Mouse (Mus musculus): ENCODE measurements at regions not wholly inside any gene's neighbourhood (a gene's known extent, or its start where the extent isn't known, plus 50 kb on each side); places are given as distances from the start of the nearest gene placed in this dataset.

DNA sequence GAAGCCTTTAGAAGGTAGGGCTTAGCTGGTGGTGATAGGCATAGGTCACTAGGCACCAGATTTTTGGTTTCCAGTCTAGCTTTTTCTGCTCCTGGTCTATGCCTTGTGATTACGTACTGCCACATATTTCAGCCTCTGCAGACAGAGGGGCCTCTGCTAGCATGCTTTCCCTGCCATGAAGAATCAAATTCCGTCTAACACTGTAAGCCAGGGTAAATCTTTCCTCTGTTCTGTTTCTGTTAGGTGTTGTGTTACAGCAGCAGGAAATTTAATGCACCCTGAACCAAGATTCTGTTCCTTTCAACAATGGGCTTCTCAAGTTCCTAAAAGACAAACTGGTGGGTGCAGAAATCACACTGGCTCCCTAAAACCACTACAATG is 508.9 kb downstream of the Insc start:
- no peak for ATAC-seq (replicated peaks; ENCODE audit: low FRiP score, low TSS enrichment, poor library complexity, severe bottlenecking)

GRCm38 (mm10) chr7:115258626-115259025 is 515.1 kb downstream of the Insc start:
- ATAC-seq (replicated peaks; ENCODE audit: low FRiP score, low TSS enrichment, poor library complexity, severe bottlenecking), result no peak

GRCm38 (mm10) chr7:115263082-115263481 is 519.6 kb downstream of the Insc start:
- ATAC-seq (replicated peaks; ENCODE audit: low FRiP score, low TSS enrichment, poor library complexity, severe bottlenecking), result no peak

- ATAC-seq (replicated peaks; ENCODE audit: low FRiP score, low TSS enrichment, poor library complexity, severe bottlenecking), result no peak
Measured at GRCm38 (mm10) chr7:115266141-115266540, 522.6 kb downstream of the Insc start.

DNA sequence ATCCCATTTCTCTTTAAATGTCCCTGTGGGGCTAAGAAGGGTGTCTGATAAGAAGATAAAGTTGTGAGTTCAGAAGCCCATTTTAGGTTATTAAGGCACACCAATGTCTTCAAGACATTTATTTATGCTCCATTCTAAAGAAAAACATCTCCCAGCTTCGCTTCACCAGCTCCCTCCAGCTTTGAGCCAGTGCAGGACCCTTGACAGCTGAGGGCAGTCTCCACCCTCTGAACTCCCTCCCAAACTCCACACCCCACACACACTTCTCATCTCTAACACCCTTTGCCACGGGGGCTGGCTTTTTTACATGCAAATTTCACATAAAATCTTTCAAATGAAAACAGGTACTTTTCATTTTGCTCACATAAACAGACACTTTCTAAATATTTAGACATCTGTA is 527.3 kb downstream of the Insc start:
- no peak for ATAC-seq (replicated peaks; ENCODE audit: low FRiP score, low TSS enrichment, poor library complexity, severe bottlenecking)

DNA sequence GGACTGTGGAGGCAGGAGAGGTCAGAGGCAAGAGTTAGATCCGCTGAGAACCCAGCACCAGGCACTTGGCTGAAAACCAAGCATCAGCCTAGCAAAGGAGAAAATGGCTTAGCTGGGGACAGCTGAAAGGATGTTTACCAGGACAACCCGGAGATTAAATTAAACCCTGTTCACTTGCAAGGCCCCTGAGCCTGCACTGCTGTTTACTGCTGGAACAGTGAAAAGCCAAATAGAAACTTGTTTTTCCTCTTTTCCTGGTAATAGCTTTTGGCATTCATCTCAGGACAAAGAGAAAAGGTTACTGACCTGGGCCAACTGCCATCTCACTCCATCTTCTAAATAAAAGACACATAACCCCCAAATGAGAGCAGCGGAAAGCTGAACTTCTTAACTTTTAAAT is 531.3 kb downstream of the Insc start:
- ATAC-seq (replicated peaks; ENCODE audit: low FRiP score, low TSS enrichment, poor library complexity, severe bottlenecking), result no peak

DNA sequence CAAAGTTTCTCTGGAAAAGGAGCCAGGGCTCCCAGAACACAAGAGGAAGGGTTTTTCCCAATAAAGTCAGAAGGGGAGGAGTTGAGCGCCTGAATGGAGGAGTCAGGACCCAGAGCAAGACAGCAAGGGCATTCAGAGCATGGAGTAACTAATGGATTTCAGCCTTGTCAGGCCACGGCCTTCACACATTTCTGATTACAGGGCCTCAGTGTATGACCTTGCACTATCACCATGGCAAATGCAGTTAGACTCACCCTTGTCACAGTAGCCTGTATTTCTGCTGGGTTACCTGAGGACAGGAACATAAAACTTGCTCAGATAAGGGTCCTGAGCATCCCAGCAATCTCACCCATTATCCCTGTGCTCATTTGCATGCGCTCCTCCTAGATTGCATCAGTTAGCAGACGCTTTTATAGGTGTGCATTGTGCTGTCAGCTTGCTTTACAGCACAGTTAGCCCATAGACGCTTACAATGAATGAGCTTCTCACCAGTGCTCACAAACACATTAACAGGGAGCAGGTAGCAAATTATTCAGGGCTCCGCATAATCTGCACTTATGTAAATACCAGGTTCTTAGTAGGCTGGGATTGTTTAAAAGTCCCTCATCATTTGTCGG is 547.4 kb downstream of the Insc start:
- no peak for ATAC-seq (replicated peaks; ENCODE audit: low FRiP score, low TSS enrichment, poor library complexity, severe bottlenecking)

DNA sequence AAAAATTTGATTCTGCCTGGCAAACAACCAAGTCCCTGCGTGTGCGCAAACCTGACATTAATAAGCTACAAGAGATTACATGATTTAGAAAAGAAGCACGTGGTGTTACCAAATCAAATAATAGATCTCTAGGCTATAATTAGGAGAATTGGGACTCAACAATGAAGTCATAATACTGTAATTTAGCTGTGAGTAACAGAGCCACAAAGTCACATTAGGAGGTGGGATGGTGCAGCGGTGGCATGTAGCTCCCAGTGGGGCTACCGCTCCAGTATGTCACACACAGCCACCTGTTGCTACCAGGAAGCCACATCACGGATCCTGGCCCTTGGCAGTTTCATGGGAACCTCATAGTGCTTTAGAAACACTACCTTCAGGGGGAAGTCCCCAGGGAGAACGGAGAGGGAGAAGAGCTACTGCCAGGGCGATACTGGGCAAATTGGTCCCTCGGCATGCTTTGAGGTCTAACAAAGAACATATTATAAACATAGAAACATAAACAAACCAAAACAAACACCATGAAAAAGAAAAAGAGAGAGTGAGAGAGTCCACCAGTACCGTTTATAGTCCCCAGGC is 551.2 kb downstream of the Insc start:
- ATAC-seq (replicated peaks; ENCODE audit: low FRiP score, low TSS enrichment, poor library complexity, severe bottlenecking), result no peak

DNA sequence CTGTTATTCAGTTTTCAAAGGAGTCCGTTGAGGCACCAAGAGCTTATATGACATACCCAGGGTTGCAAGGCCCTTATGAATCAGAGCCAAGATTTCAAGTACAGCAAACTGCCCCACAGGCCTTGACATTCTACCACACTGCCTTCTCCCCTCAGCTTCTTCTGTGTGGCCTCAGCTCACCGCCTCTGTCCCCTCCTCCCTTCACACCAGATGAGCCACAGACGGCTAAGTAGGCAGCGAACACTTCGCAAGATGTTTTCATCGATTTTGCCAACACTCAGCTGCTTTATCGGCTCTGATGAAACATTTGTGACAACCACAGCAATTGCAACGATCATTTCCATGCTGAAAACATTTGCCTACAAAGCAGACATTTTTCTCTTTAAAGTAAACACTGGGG is 556.7 kb downstream of the Insc start:
- ATAC-seq (replicated peaks; ENCODE audit: low FRiP score, low TSS enrichment, poor library complexity, severe bottlenecking), result no peak

GRCm38 (mm10) chr7:115308377-115308776 is 564.9 kb downstream of the Insc start:
- ATAC-seq (replicated peaks; ENCODE audit: low FRiP score, low TSS enrichment, poor library complexity, severe bottlenecking), result no peak

DNA sequence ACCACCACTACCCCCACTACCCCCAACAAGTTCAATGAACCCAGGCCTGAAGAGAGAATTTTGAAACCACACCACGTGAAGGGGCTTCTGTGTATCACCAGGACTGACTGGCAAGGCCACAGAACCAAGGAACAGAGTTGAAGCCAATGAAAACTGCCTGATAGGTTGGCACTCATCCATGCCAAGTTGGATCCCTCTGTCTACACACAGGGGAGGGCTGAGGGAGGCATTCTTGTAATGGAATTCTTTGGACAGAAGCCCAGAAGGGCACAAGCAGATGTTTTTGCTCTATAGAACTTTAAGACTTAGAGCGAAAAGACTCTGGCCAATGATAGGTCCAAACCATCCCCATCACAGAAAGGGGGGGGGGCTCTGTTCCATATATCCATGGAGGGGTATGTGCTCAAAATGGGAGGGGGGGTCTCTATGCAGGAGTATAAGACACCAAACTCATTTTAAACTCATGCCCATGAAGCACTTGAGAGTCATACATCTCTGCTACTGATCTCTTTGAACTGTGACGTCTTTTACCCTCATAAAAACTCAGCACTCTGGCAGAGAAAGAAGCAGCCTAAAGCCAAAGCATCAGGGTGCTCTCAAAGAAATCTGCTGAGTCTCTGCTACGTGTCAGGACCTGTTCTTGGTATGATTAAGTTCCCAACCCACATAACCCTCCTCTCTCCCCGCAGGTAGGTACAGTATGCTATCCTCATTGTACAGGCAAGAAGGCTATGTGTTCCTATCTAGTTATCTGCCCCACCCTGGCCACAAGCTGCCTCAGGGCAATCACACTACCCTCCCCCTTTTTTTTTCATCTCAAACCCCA is 567.1 kb downstream of the Insc start:
- ATAC-seq (replicated peaks; ENCODE audit: low FRiP score, low TSS enrichment, poor library complexity, severe bottlenecking), result no peak

- no peak for ATAC-seq (replicated peaks; ENCODE audit: low FRiP score, low TSS enrichment, poor library complexity, severe bottlenecking)
Measured at GRCm38 (mm10) chr7:115319504-115319903, 576.0 kb downstream of the Insc start.

- ATAC-seq (replicated peaks; ENCODE audit: low FRiP score, low TSS enrichment, poor library complexity, severe bottlenecking), result no peak
Measured at GRCm38 (mm10) chr7:115322989-115323388, 579.5 kb downstream of the Insc start.

DNA sequence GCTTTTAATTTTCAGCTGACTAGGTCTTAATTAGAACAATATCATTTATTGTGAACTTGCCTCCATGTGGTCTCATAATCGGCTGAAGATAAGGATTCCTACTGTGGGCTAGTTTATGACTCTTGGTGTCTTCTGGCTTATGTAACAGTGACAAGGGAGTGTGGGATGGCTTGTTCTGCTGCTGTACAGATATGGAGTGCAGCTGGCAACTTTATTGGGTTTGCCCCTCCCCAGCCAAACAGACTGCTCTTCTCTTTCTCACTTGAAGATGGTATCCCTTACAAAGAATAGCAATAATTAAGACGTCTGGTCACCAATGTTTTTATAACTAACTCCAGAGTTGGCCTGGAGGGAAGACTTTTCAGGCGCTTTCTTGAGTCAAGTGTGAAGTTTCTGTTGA is 584.8 kb downstream of the Insc start:
- no peak for ATAC-seq (replicated peaks; ENCODE audit: low FRiP score, low TSS enrichment, poor library complexity, severe bottlenecking)

GRCm38 (mm10) chr7:115331698-115332097 is 588.2 kb downstream of the Insc start:
- ATAC-seq (replicated peaks; ENCODE audit: low FRiP score, low TSS enrichment, poor library complexity, severe bottlenecking), result no peak

DNA sequence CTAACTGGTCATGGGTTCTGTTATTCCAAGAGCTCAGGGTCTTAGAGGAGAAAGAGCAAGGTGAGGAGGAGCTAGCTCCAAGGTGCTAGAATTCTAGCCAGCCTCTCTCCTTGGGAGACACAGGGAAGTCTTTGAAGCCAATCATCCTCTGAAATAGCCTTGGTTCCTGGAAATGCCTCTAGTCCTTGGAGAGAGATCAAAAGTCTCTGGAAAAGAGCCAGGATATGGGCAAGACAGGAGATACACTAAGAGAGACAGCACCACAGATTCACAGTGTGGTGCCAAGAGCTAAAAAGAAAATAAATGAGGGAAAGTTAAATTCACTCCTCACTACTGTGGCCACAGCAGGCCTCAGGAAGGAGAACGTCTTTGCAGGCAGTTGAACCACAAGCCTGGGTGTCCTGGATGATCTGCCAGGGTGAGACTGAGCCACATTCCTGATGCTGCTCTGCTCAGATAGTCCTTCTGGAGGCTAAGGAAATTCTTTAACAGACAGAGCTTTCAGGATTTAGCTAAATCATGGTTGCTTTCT is 589.6 kb downstream of the Insc start:
- no peak for ATAC-seq (replicated peaks; ENCODE audit: low FRiP score, low TSS enrichment, poor library complexity, severe bottlenecking)

DNA sequence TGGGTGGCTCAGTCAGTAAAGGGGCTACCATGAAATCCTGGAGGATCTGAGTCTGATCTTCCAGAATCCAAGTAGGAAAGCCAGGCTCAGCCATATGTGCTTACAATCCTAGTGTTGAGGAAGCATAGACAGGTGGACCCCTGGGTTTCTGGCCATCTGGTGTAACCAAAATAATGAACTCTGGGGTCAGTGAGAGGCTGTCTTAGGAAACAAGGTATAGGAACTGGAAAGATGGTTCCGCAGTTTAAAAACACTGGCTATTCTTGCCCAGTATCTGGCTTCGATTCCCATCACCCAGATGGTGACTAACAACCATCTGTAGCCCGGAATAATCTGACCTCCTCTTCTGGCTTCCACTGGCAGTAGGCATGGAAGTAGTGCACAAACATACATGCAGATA is 591.6 kb downstream of the Insc start:
- ATAC-seq (replicated peaks; ENCODE audit: low FRiP score, low TSS enrichment, poor library complexity, severe bottlenecking), result no peak

DNA sequence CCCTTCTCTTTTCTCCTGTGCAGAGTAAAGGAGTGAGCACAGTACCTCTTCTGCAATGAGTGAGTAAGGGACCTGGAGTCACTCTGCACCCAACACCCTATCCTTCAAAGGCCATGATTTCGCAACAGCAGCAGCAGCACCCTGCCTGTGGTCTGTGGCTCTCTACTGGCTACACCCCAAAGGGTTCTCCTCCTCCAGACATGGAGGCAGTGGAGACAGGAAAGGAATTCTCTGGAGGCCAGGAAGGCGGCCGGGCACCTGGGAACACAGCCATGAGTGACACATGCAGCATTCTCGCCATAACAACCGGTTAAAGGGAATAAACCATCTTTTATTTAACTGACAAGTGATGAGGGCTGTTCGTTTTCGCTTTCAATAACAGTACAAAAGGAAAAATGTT is 596.7 kb downstream of the Insc start:
- ATAC-seq (replicated peaks; ENCODE audit: low FRiP score, low TSS enrichment, poor library complexity, severe bottlenecking), result no peak

DNA sequence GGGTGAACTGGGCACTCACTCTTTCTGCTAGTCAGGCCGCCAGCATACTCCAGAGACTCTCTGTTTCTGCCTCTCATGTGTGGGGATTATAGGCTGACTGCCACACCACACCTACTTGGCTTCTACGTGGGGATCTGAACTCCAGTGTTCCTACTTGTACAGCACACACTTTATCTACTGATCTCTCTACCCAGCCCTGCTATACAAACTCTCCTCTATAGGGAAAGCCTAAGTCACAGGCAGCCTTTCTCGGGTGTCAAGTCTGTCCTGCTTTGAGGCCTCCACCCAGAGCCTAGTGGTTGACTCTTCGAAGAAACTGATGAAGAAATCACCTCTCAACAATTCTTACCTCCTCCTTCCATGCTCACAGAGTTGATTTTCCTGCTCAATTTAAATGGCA is 597.5 kb downstream of the Insc start:
- no peak for ATAC-seq (replicated peaks; ENCODE audit: low FRiP score, low TSS enrichment, poor library complexity, severe bottlenecking)

DNA sequence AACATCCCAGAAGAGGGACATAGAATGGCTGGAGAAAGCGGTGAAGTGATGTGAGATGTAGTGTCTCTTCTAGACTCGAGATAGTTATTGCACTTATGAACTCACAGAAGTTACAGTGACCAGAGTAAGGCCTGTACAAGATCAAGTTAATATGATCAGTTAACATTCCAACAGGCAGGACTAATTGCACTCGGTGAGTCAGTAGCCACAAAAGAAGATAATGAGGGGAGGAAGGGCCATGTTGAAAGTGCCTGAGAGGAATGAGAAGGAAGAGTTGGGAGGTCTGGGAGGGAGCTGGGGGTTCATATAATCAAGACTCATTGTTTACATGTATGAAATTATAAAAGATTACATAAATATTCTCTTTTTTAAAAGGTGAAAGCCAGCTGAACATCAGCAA is 602.3 kb downstream of the Insc start:
- no peak for ATAC-seq (replicated peaks; ENCODE audit: low FRiP score, low TSS enrichment, poor library complexity, severe bottlenecking)

DNA sequence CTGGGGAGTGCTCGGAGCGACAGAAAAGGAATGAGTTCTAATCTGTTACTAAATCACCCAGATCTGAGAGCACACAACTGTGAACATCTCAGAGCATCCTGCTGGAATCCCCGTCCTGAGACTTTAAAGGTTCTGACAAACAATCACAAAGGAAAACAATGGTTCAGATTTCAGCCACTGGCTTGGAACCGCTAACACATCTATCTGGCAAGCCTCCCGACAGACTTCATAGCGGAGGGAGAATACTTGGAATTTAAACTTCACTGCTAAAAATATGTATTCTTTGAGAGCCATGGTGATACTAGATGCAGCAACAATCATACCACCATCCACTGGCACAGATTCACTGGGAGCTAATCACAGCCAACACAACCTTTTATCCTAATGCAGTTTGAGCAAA is 615.2 kb downstream of the Insc start:
- ATAC-seq (replicated peaks; ENCODE audit: low FRiP score, low TSS enrichment, poor library complexity, severe bottlenecking), result no peak

Measured in megakaryocyte-erythroid progenitor cell, adult 5-6 weeks (primary cell).